ENCODE assay signal across 13 mouse cellular contexts in the genomic region with DNA sequence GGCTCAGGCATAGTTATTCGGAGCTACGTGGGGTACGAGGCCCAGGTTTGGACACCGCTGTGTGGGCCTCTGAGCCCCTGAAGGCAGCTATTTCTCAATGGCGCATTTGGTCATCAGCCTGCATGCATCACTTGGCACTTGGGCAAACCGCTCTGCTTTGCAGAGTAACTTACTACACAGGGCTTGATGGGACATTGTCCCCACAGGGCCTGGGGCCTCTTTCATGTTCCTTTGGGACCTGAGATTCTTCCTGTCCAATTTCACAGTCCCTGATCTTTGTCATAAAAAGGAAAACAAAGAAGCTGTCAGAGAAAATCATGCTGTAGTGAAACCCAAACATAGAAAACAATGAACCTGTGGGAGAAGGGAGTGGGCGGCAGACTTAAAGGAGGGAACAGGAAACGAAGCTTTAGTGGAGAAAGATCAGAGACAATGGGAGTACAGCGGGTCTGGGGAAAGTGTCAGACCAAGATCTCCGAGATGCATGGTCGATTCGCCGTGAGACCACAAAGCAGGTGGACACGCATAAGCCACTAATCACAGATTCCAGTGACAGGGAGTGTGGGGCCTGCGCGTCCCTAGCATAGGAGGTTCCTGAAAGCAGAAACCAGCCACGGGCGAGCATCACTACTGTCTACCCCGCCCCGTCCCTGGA. TPM values are rescaled to one million over a fixed set of nuclear protein-coding genes. Genes with fewer than 3 reads are reported as not detected.
DNase-seq lines count a peak whose midpoint lies in the region; ATAC-seq and TF ChIP-seq lines count a peak whose summit lies in the region.
"Had no signal": no experiment of that assay in that cellular context is flagged by ENCODE, and none has a peak within 500 bp of the region (broad histone marks: within the 10 kb centered on the region; RNA-seq: fewer than 3 reads in every experiment).

No protein-coding gene starts in this region.

- ATAC-seq in hindbrain, postnatal 0 days: no peak
- 0 out of 2 replicates have a peak, but pooled peaks have one; percentile 16 for ATAC-seq in liver, embryonic 15.5 days (ENCODE audit: insufficient read depth)
- ATAC-seq: forebrain, embryonic 16.5 days had no signal

- H3K36me3 ChIP-seq in hindbrain, embryonic 10.5 days: no peaks in the 10 kb centered on the region
- H3K36me3 ChIP-seq in hindbrain, postnatal 0 days (ENCODE audit: insufficient read depth, low read length): no peaks in the 10 kb centered on the region
- H3K36me3 ChIP-seq in liver, embryonic 15.5 days (replicated peaks): no peaks in the 10 kb centered on the region
- H3K36me3 ChIP-seq: heart, embryonic 10.5 days had no signal

- DNase-seq in hindbrain, embryonic 10.5 days (ENCODE audit: low spot score): peak; percentile 35
- DNase-seq in hindbrain, postnatal 0 days (ENCODE audit: low spot score): no peak
- DNase-seq in 416B (ENCODE audit: low read depth) (peak; percentile 50), ZHBTc4 (ENCODE audit: low read depth, low spot score) (peak; percentile 56)
- DNase-seq in yolk sac, embryonic 10.5 days (ENCODE audit: low spot score): no peak
- DNase-seq in thymus, postnatal 25 days: no peak
- DNase-seq in left cerebral cortex, postnatal 4 days: no peak
- DNase-seq: kidney, adult 11 months; right cerebral cortex, adult 18-20 months had no signal

- no peak overlapping the region for H3K9ac ChIP-seq in hindbrain, postnatal 0 days (replicated peaks; ENCODE audit: low read length)
- H3K9ac ChIP-seq in liver, embryonic 15.5 days: no peak overlapping the region

- H3K9me3 ChIP-seq in hindbrain, embryonic 10.5 days: no peaks in the 10 kb centered on the region
- H3K9me3 ChIP-seq in hindbrain, postnatal 0 days (ENCODE audit: low read length): no peaks in the 10 kb centered on the region
- no peaks in the 10 kb centered on the region for H3K9me3 ChIP-seq in liver, embryonic 15.5 days (replicated peaks)
- H3K9me3 ChIP-seq: heart, embryonic 10.5 days had no signal

- no peak overlapping the region for H3K4me2 ChIP-seq in hindbrain, postnatal 0 days (ENCODE audit: low read depth, low read length)
- peak overlapping the region; percentile 32; the same call in 1 of the 2 replicates for H3K4me2 ChIP-seq in liver, embryonic 15.5 days

- 38% methylated on average over 20 of the region's 20 CpGs for WGBS in hindbrain, embryonic 10.5 days
- WGBS in hindbrain, postnatal 0 days: 40% methylated on average over 20 of the region's 20 CpGs
- 48% methylated on average over 20 of the region's 20 CpGs for WGBS in liver, embryonic 15.5 days (ENCODE audit: insufficient replicate concordance)

- TF ChIP-seq CTCF in hindbrain, postnatal 0 days (IDR thresholded peaks at IDR 0.05; ENCODE audit: low read depth): no peak

- intact Hi-C loops in left cerebral cortex, postnatal 4 days (cut with DNase I): no loop called here

- peak overlapping the region; percentile 64 for H3K27ac ChIP-seq in hindbrain, embryonic 10.5 days
- no peak overlapping the region for H3K27ac ChIP-seq in hindbrain, postnatal 0 days
- H3K27ac ChIP-seq in liver, embryonic 15.5 days (replicated peaks): peak overlapping the region; percentile 74; the same call in 1 of the 2 replicates
- H3K27ac ChIP-seq: left cerebral cortex, adult 2 months had no signal

- no peak overlapping the region for H3K4me3 ChIP-seq in hindbrain, embryonic 10.5 days
- H3K4me3 ChIP-seq in hindbrain, postnatal 0 days (ENCODE audit: low read length): no peak overlapping the region
- H3K4me3 ChIP-seq in liver, embryonic 15.5 days (replicated peaks): no peak overlapping the region
- H3K4me3 ChIP-seq: heart, embryonic 10.5 days; left cerebral cortex, adult 2 months had no signal

- no peaks in the 10 kb centered on the region for H3K27me3 ChIP-seq in hindbrain, embryonic 10.5 days (ENCODE audit: insufficient read depth, poor library complexity, severe bottlenecking)
- no peaks in the 10 kb centered on the region for H3K27me3 ChIP-seq in hindbrain, postnatal 0 days (ENCODE audit: insufficient read depth, low read length)
- H3K27me3 ChIP-seq in liver, embryonic 15.5 days: no peaks in the 10 kb centered on the region

- H3K4me1 ChIP-seq in hindbrain, embryonic 10.5 days (replicated peaks): peaks cover 40% of the 10 kb centered on the region
- no peaks in the 10 kb centered on the region for H3K4me1 ChIP-seq in hindbrain, postnatal 0 days (ENCODE audit: insufficient read depth, low read length)
- peaks cover 64% of the 10 kb centered on the region for H3K4me1 ChIP-seq in liver, embryonic 15.5 days (replicated peaks)

RNA-seq across cellular contexts. Expression of a gene that starts 48.2 kb away (rescaled TPM):
- polyA plus RNA-seq in hindbrain, embryonic 10.5 days (2016; fragmentation: Nextera tagmentation; extraction: Ambion mirVana): 2.8 and 4.6 TPM in 2 replicates
- 4.3 and 4.8 TPM in 2 replicates for total RNA-seq in hindbrain, postnatal 0 days (2014; rRNA removed)
- 2.1 and 2.3 TPM in 2 replicates for polyA plus RNA-seq in hindbrain, postnatal 0 days (2015; fragmentation: Nextera tagmentation; extraction: Ambion mirVana)
- 1.8 and 1.9 TPM in 2 replicates for polyA plus RNA-seq in liver, embryonic 15.5 days (2015; fragmentation: Nextera tagmentation; extraction: Ambion mirVana)
- total RNA-seq in left cerebral cortex, postnatal 4 days (2021): 1 to 10 TPM; 4.3 to 4.6 TPM

Comparison
In these comparisons a context has a peak if more than half of its experiments do, and no peak if none do; other contexts are left out.
1. DNase-seq: peak in hindbrain, embryonic 10.5 days (single experiment), 416B (single experiment) and ZHBTc4 (single experiment); none in hindbrain, postnatal 0 days (single experiment), yolk sac, embryonic 10.5 days (single experiment), thymus, postnatal 25 days (single experiment) and left cerebral cortex, postnatal 4 days (single experiment).